Mouse (Mus musculus) urinary bladder, postnatal 4 days (tissue): ENCODE results near the gene Nfia.

Experiments
- DNase-seq, 2 experiments: peaks; one replicate each; pipeline ENCODE4 v3.0.0; 2021 to 2022; ENCODE audit warnings: low spot score in 2 of 2

Gene Nfia

DNA sequence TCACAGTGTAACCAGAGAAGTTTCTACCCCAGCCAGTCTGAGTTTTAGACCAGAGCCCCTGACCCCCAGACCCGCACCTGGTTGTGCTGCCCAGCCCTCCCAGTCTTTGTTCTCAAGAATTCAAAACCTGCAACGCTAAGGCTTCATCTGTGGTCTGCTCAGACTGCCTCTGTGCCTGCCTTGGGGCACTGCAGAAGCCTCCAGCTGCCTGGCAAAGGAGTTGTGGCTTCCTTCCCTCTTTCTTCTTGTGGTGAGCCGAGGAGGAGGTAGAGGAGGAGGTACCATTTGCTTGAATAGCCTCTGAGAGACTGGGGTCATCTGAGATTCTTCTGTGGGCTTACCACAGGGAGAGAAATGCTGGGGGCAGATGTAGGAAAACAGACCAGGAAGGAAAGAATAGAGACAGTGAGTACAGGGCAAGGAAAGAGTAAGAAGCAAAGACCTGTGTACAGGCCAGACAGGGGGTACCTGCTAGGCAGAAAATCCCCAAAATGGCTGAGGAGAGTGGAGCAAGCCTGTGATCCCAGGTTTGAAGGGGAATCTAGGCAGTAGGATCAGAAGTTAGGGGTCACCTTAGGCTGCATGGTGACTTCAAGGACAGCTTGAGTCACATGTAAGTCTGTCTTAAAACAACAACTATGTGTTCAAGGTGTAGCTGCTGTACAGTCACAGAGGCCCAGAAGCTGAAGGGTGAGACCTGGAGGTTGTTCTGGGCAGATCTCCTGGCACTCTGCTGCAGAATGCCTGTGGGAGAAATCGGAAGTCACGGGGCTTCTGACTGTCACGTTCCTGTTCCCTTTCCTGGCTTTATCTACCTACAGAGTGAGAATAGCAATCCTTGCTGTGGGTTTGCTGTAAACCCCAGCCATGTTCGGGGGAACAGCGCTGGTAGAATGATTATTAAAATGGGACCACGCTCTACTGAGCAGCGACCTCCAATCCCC is 328.9 kb downstream of the Nfia start:
- DNase-seq, result no peak

GRCm38 (mm10) chr4:98102625-98103336 is 330.2 kb downstream of the Nfia start:
- DNase-seq, result no peak

GRCm38 (mm10) chr4:98103337-98103666 is 330.8 kb downstream of the Nfia start:
- no peak for DNase-seq

- no peak for DNase-seq
Observed at GRCm38 (mm10) chr4:98104161-98104560, 331.6 kb downstream of the Nfia start.

DNA sequence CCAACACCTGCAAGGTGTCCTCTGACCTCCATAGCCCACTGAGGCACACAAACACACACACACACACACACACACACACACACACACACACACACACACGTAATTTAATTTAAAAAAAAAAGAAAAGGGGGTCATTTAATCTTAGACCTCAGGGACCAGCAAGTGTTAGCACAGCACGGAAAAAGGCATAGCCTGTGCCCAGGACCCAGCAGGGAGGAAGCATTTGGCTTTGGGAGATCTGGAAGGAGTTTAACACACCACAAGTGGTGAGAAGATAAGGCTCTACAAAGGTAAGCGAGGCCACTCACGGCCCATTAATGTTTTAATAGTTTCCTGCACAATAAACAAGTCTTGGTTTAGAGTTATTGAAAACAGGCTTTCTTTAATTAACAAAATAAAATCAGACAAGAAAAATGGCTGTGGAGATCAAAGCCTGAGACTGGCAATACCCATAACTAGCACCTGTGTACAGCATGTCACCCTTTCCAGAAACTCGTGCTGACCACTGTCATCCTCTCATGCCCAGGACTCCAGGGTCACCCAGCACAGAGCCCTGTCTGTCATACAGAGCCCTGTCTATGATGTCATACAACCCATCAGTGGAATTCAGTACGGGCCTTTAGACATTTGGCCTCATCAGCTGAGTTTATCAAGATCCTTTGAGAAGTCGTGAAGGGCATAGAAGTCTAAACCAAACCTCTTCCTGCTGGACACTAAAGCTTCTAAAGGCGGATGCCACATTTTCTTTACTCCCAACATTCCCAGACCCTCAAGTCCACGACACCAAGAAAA is 332.6 kb downstream of the Nfia start:
- no peak for DNase-seq

- no peak for DNase-seq
Observed at GRCm38 (mm10) chr4:98105971-98106370, 333.4 kb downstream of the Nfia start.

GRCm38 (mm10) chr4:98106445-98107092 is 334.0 kb downstream of the Nfia start:
- no peak for DNase-seq

DNA sequence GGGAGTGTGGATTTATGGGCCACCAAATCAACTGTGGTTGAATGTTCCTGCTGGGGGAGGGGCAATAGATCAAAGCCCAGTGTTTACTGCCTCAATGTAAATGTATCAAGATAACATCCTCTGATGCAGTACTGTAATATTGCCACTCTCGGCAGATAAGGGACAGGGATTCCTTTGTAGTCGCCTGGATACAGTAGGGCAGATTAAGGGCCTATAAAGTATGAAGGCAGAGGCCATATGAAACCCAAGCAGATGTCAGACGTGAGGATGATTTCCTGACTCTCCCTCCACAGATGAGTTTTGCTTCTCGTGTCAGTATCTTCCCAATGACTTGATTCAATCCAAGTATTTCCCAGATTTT is 334.5 kb downstream of the Nfia start:
- no peak for DNase-seq

DNA sequence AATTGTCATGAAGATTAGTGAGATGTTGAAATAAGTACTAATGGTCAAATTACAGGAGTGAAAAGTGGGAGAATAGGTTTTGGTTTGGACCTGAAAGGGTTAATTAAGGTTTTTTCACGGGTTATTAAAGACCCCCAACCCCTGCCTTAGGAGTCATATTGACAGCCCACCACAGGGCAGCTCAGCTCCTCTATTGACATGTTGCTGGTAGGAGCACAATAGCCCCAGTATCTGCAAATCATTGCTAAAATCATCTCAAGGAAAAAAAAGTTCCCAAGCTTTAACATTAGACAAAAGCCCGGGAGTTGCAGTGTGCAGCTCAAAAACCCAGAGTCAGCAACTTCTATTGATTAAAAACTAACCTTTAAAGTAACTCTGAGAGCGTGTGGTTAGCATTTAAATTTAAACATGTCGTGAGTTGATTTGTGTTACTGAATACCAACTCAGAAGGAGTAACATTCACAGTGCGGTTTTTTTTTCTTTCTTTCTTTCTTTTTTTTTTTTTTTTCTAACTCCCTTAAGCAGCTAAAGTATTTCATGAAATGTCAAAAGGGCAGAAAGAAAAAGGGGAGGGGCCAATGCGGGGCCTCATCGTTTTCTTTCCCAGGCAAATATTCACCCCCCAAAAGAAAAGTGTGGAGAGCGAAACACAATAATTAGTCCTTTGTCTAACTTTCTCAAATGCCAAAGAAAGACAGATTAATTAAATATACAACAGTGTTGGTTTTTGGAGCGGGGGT is 335.6 kb downstream of the Nfia start:
- no peak for DNase-seq

GRCm38 (mm10) chr4:98108676-98109016 is 336.1 kb downstream of the Nfia start:
- DNase-seq, result no peak

GRCm38 (mm10) chr4:98109064-98109463 is 336.5 kb downstream of the Nfia start:
- DNase-seq, result peak; percentile 70 to 74

- no peak for DNase-seq
Observed at GRCm38 (mm10) chr4:98109911-98110310, 337.4 kb downstream of the Nfia start.

GRCm38 (mm10) chr4:98113289-98114024 is 340.9 kb downstream of the Nfia start:
- no peak for DNase-seq

DNA sequence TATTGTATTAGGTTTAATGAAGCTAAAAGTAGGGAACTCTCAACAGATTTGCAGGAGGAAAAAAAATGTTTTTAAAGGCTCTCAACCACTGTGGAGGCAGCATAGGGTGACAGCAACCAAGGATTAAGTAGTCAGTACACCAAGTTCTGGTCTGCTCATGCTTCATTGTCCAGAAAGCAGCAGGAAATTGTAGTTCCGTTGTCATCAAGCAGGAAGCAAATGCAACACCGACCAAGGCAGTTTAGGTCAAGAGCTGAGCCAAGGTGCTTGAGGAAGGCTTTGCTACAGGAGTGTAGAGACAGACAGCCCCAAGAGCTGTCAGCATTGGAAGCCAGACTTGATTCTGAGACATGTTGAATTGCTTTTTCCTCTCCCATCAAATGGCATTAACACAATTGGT is 342.4 kb downstream of the Nfia start:
- no peak for DNase-seq

DNA sequence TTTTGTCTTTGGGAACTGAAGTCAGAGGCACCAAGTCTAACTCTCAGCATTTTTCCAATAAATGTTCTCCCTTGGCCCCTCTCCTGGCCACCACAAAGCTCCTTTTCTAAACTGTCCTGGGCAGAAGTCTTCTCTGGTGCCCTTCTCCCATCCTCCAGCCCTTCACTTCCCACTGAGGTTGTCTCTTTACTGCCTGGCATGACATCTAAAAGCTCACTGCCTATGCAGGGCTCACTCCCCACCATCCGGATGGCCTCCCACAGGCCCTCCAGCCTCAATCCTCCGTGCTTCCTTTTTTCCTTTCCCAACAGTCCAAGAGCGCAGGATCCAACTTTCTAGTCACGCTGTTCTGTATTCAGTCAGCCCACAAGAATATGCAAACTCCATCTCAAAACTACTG is 342.9 kb downstream of the Nfia start:
- DNase-seq, result no peak

- DNase-seq, result no peak
Observed at GRCm38 (mm10) chr4:98116046-98116445, 343.5 kb downstream of the Nfia start.

DNA sequence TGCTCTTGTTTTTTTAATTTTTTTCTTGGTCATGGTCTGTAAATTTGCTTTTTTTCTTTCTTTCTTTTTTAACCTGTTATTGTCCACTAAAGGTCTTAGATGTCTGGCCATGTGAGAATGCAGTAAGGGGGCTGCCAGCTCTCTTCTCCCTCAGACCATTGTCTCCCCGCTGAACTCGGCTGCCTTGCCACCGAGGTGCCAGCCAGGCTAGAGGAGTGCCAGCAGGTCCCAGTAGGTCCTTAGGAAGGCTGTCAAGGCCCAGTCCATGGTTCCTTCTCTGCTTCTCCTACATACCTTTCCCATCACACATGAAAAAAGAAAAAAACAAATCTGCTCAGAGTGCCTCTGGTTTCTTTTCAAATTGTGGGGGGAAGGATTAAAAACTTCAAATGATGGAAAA is 345.6 kb downstream of the Nfia start:
- DNase-seq, result no peak

DNA sequence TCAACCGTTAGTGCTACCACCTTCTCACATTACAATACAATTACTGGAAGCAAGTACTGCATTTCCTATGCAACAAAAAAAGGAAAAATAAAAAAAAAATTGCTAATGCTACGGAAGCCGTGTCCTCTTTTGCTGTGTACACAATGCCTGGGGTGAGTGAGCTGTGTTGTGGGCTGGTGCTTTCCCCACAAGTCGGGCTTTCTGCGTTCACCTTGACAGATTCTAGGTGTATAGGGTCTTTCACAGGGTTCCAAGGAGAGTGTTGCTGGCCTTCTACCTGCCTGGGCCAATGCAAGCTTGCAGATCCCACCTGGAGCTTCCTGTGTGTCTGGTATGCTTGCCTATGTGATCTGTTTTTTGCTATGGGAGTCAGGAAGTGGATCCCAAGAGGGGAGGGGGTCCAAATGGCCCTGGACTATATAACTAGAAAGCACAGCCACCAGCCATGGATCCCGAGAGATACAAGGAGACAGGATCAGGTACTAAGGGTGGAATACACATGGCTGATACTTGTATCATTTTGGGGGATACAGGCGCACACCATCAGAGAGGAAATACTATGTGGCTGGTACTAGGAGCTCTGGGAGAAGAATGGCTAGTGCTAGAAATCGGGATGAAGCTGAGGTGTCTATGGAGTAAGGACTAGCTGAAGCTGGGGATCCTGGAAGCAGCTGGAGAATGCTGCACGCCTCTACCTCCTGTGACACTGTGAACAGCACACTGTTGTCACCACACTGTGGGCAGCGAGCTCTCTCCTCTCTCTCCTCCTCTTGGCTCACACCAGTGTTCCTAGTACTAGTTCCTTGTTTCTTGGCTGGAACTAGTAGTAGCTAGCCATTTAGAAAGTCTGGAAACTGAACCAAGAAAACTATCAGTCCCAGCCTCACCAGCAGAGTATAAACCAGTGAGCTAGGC is 346.5 kb downstream of the Nfia start:
- no peak for DNase-seq

DNA sequence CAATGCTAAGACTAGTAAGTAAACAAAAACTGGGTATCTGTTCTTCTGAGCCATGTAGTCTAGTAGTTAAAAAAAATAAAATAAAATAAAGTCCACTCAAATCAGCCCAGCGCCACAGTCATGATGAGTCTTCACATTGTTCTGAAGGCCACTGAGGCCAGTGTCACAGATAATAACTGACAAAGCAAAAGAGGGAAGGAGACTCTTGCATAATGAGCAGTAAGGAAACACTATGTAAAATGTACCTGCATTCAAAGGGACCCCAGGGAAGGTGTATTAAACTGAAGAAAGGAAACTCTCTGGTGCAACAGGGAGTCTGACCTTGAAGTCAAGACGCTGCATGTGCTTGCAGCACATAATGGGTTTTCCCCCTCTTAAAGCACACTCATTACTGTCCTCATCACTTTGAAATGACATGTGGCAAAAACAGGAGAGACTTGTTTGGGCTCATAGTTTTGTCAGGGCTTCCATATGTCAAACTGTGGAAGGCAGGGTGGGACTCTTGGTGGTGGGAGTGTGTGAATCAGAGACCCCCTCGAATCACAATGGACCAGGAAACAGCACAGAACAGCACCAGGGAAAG is 347.5 kb downstream of the Nfia start:
- no peak for DNase-seq
